Mouse (Mus musculus) leukemia stem cell, adult 10-12 weeks (primary cell): ENCODE results near the gene Gpr156. TPM values are rescaled to one million over a fixed set of nuclear protein-coding genes. Genes with fewer than 3 reads are reported as not detected.

ENCODE experiments used
- polyA plus RNA-seq: library from polyadenylated mRNA; stranded (reverse); fragments of >175 nt; gene quantifications from 2 replicates; pipeline ENCODE4 v1.2.3, GENCODE M21; 2012; ENCODE audit warnings: low replicate concordance

Gpr156 gene
- polyA plus RNA-seq = 0.05 and 0.06 TPM in 2 replicates

DNA sequence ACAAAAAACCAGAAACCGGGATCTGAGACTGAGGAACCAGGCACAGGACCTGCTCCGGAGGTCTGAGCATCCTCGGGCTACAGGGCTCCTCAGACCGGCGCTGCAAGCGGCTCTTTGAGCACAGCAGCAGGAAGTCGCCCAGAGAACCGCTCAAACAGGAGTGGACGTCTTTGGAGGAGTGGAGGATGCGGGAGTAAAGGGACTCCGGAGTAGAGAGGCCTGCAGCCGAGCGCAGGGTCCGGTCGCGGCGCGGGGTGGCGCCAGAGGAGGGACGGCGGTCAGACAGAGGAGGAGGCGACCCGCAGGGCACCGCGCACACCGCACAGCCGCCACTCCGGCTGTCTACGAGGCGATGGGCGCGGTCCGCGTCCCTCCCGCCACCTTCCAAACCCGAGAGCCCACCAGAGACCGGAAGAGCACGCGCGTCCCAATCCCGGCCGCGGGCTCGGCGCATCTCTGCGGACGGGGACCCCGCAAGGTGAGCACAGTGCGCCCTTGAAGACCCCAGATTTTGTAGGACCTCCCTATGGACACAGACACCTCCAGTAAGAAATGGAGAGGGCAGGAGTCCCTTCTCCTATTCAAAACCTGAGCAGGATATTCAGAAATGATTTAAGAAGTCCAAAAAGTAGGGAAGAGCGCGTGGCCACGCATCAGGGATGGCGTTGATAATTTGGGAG is at the start of gene Gpr156:
TSS of gene Gpr156 (plus strand) at position 359 of the 680 bp plus-strand sequence.

GRCm38 (mm10) chr16:37867791-37868505 is 48.3 kb upstream of the Gpr156 start, which contains the start of gene Lrrc58:
Gene Lrrc58, plus strand, starts transcription at chr16:37868389.

Other genes with a start within 250 kb of the Gpr156 start
- gene Fstl1, start 139.6 kb upstream of the Gpr156 start, polyA plus RNA-seq = 0.10 and 0.64 TPM in 2 replicates
- not detected in 2 replicates for gene Gm36028, start 55.4 kb upstream of the Gpr156 start, polyA plus RNA-seq
- 2.9 and 3.7 TPM in 2 replicates for gene Lrrc58, start 48.1 kb upstream of the Gpr156 start, polyA plus RNA-seq
- 16.0 and 23.8 TPM in 2 replicates for gene Gsk3b, start 172.5 kb downstream of the Gpr156 start, polyA plus RNA-seq